Mouse (Mus musculus) cerebellum, adult 9-11 months (tissue): ENCODE results near the gene Tuft1.
"Not testable (repeated sequence)": the region's sequence is repeated elsewhere in the genome, so short reads cannot be mapped to it uniquely, and the experiment has no call there.

Experiments used
- DNase-seq: peaks from one replicate; pipeline ENCODE4 v3.0.0; 2022

Gene Tuft1

GRCm38 (mm10) chr3:94658740-94659095, at the start of gene Tuft1:
Tuft1 (minus strand) TSS chr3:94658872.
- DNase-seq = peak; percentile 74

DNA sequence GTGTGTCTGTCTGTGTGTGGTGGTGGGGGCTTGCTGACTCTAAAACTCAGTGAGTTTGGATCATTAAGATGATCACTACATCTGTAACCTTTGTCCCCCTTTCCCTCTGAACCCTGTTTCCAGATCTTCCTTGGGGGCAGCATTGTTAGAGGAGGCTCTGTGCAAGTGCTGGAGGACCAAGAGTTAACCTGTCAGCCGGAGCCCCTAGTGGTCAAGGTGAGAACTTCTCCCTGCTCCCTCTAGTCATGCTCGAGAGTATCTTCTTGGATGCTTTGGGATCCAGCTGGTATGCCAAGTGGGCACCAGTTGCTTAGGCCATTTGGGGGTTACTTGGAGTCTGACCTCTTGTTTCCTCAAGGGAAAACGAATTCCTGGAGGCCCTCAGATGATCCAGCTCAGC, 44.7 kb upstream of the Tuft1 start:
- DNase-seq = not testable (repeated sequence)

DNA sequence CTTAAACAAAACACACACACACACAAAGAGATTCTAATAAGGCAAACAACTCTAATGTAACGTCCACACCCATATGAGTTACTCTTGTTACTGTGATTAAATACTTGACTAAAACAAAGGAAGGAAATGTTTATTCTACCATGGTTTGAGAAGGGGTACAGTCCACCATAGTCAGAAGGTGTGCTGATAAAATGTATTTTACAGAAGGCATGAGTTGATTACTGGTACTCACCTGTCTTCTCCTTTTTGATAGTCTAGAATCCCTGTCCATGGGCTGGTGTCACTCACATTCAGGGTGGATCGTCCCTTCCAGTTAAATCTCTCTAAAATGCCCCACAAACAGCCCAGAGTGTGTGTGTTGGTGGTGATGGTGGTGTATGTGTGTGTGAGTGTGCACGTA, 44.2 kb upstream of the Tuft1 start:
- DNase-seq = no peak

DNA sequence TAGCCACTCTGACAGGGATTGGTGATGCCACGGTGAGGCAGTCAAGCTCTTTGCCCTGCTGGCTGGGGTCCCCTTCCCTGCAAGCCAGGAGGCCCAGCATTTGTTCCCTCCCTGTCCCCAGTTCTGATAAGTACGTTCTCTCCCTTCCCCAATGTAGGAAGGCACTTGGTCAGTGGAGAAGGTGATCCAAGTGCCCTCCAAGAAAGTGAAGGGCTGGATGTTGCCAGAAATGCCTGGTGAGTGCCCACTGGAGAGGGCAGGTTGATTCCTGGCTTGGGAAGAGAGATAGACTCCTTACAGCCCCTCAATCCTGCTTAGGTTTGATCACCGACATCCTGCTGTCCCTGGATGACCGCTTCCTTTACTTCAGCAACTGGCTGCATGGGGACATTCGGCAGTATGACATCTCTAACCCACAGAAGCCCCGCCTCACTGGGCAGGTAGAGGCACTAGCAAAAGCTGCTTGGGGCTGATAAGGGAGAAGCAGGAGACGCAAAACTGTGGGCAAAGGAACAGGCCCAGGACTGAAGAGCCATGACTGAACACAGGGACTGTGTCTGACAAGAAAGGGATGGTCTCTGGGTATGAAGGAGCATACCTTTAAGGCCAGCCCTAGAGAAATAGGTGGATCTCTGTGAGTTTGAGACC, 43.6 kb upstream of the Tuft1 start:
- not testable (repeated sequence) for DNase-seq

- DNase-seq = not testable (repeated sequence)
Measured at GRCm38 (mm10) chr3:94696257-94696656, 37.6 kb upstream of the Tuft1 start.

DNA sequence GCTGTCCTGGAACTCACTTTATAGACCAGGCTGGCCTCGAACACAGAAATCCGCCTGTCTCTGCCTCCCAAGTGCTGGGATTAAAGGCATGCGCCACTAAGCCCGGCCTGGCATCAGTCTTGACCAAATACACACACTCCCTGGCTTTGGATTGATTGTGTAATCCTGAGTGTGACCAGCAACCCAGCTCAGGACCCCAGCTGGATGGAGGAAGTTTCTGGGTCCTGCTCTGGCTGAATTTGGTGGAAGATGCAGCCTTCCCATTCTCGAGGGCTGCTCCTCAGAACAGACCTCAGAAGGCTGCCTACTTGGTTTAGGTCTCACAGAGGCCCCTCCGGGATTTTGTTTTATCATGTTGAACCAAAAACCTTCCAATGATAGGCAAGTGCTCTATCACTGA, 36.9 kb upstream of the Tuft1 start:
- DNase-seq = not testable (repeated sequence)

DNA sequence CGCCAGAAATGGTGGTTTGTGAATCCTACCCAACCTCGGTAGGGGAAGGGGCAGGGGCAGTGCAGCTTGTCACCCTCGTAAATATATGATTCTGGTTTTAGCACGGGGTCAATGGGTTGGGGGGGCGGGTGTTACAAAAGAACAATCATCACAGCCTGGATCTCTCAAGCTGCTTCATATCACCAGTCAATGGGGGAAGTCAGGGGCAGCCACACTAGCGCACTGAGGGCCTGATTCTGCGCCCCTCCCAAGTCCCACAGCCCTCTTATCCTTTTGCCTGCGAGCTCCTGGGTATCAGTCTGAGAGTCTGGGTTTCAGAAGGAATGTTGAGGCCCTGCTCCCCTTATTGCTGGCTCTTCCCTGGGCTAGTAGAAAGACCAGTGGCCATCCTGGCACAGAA, 35.2 kb upstream of the Tuft1 start:
- not testable (repeated sequence) for DNase-seq

DNA sequence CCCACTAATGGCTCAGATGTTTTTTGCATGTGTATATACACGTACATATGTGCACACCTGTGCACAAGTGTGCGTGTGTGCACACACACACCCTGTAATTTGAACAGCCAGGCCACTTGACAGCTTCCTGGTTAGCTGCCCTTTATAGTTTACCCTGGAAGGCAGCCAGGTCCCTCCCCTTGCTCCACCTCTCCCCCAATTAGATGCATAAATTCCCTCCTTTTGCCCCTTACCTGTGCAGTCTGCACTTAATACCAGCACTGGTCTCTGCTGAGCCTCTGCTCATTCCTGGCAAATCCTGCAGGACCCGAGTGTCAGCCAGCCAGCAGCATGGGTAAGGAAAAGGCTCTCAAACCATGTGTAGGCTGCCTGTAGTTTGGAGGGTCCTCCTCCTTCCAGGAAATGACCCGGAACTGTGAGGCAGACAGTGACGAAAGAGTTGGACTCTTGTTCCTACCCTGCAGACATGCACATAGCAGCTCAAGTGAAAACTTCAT, 34.7 kb upstream of the Tuft1 start, which contains the start of gene Selenbp2:
Selenbp2 (plus strand) TSS at position 228 of the 497 bp plus-strand sequence.
- DNase-seq = no peak

DNA sequence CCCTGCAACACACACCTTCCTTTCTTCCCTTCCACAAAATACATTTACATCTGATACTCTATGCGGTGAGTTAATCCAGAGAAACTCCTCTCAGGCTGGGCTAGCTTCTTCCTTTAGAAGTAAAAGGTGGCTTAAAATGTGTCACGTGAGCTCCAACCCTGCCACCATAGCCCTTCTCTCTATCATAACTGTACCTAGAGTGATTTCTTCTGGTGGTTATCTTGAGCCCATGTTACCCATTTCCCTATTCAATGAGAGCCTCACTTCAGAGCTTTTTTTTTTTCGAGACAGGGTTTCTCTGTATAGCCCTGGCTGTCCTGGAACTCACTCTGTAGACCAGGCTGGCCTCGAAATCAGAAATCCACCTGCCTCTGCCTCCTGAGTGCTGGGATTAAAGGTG, 33.0 kb upstream of the Tuft1 start:
- DNase-seq = not testable (repeated sequence)

DNA sequence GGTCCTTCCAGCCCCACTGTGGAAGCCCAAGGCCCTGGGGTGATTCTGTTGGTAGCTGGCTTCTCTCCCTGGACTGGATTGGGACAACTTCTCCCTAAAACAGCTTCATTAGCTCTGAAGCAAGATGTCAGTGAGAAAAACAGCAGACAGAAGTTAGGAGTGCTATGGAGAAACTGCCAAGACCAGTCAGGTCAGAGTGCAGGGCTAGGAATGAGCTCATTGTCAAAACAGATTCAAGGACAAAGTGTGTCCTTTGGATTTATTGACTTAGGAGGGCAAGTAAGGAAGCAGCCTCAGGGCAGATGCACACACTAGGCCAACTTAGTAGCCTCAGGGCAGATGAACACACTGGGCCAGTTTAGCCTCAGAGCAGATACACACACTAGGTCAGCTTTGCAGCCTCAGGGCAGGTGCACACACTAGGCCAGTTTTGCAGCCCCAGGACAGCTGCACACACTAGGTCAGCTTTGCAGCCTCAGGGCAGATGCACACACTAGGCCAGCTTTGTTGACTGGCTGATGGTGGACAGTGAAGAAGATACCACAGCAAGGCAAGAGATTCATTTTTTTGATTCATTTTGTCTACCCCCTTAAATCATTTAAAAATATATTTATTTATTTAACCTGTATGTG, 32.1 kb upstream of the Tuft1 start:
- no peak for DNase-seq

- not testable (repeated sequence) for DNase-seq
Measured at GRCm38 (mm10) chr3:94690162-94690561, 31.5 kb upstream of the Tuft1 start.

DNA sequence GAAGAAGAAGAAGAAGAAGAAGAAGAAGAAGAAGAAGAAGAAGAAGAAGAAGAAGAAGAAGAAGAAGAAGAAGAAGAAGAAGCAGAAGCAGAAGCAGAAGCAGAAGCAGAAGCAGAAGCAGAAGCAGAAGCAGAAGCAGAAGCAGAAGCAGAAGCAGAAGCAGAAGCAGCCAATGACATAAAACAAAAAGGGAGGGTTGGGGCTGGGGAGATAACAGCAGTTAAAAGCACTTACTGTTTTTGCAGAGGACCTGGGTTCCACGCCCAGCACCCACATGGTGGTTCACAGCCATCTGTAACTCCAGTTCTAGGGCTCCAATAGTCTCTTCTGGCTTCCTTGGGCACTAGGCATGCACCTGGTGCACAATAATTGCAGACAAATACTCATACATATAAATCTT, 30.5 kb upstream of the Tuft1 start:
- not testable (repeated sequence) for DNase-seq

GRCm38 (mm10) chr3:94688698-94689097, 30.0 kb upstream of the Tuft1 start:
- not testable (repeated sequence) for DNase-seq

DNA sequence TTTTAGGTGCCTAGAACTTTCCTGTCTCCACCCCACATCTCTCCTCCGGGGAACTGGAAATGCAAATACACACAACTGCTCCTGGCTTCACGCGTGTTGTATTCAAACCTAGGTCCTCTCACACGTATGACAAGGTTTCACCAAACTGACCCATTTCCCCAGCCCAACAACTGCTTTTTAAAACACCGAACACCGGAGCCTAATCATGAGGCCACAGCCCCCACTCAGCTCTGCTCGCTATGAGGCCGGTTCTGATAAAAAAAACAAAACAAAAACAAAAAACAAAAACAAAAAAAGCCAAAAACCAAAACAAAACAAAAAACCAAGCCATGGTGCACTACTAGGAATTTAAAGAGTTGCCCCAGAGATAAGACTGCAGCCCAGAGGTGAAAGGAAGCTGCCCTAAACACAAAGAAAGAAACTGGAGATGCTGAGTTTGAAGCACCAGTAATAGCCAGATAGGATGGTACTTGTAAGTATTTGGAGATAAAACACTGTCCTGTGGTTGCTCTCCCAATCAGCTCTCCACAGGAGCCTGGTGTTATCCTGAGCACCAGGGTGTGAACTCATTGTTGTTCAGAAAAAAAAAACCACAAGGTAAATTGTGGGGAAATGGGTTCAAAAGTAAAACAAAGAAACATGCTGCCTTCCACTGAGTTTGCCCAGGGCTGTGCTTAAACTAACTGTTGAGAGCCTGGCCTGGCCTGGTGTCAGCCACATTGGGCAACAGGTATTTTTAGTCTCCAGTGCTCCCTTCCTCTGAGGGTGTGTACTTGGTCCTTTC, 27.5 kb upstream of the Tuft1 start:
- not testable (repeated sequence) for DNase-seq

GRCm38 (mm10) chr3:94683646-94684045, 25.0 kb upstream of the Tuft1 start:
- DNase-seq = no peak

DNA sequence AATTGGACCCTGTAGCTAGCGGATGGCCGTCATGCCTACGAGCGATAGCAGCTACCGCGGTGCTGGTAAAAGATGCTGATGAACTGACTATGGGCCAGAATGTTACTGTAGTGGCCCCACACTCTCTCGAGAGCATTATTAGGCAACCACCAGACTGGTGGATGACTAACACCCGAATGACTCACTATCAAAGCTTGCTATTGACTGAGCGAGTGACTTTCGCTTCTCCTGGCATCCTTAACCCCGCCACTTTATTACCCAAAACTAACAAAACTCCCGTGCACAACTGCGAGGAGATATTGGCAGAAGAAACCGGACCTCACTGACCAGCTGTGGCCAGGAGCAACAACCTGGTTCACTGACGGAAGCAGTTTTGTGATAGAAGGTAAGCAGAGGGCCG, 22.1 kb upstream of the Tuft1 start:
- no peak for DNase-seq

- not testable (repeated sequence) for DNase-seq
Measured at GRCm38 (mm10) chr3:94680032-94680431, 21.4 kb upstream of the Tuft1 start.

- no peak for DNase-seq
Measured at GRCm38 (mm10) chr3:94679351-94679841, 20.7 kb upstream of the Tuft1 start.

DNA sequence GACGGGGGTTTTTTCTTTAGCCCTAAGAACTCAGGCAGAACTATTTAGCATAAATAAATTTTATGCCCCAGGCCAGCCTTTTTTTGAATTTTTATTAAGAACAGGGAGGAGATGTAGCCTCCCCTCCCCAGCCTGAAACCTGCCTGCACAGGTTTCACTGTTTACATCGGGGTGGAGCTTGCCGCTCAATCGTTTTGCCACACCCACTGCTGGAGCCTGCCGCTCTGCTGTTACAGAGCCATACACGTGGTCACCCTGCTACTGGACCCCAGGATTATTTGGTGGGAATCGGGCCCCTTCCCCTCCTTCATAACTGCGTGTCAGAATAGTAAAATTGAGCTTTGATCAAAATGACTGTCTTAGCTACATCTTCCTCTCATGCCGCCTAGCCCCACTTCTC, 16.4 kb upstream of the Tuft1 start:
- not testable (repeated sequence) for DNase-seq

DNA sequence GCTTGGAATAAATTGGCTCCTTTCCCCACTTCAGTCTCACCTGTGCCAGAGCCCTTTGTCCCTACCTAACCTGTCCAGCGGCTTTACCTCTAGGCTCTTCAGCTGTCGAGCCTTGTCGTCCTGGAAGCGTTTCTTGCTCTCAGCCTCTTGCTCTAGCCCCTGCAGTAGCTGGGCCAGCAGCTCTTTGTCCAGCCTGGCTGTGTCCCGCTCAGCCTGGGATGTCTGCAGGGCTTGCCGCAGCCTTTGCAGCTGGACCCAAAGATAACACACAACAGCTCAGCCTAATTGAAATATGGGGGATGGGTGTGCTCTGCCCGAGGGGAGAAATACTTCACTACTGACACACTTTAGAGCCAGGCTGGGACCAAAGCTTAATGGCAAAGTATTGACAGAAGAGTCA, 7.2 kb upstream of the Tuft1 start:
- DNase-seq = not testable (repeated sequence)

- DNase-seq = not testable (repeated sequence)
Measured at GRCm38 (mm10) chr3:94665060-94665802, 6.6 kb upstream of the Tuft1 start.

DNA sequence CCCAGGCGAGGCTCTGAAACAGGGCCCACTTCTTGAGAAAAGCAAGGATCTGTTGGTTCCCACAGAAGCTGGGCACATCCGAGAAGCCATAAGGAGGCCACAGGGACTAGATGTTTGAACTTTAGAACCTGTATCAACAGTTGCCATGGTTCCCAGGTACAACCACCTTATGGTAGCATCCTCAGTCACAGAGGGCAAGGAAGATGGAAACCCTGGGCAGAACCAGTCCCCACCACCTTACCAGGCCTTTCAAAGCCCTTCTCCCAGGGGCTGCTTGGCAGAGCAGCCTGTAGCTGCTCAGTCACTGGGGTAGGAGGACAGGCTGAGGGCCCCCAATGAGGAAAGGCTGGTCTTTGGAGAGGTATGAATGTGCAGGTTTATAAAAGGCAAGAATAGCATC, 2.2 kb upstream of the Tuft1 start:
- not testable (repeated sequence) for DNase-seq
